Mouse (Mus musculus): ENCODE measurements at regions not wholly inside any gene's neighbourhood (a gene's known extent, or its start where the extent isn't known, plus 50 kb on each side); places are given as distances from the start of the nearest gene placed in this dataset.

- DNase-seq (ENCODE audit: low spot score in 2 of 2), result no peak
Measured at GRCm38 (mm10) chr7:71043128-71043527, 308.2 kb downstream of the Gm10295 start.

GRCm38 (mm10) chr7:71041388-71041787, 309.9 kb downstream of the Gm10295 start:
- DNase-seq (ENCODE audit: low spot score in 2 of 2), result no peak

- no peak for DNase-seq (ENCODE audit: low spot score in 2 of 2)
Measured at GRCm38 (mm10) chr7:71040846-71041245, 310.4 kb downstream of the Gm10295 start.

- no peak for DNase-seq (ENCODE audit: low spot score in 2 of 2)
Measured at GRCm38 (mm10) chr7:71038537-71038936, 312.7 kb downstream of the Gm10295 start.

GRCm38 (mm10) chr7:71033121-71033520, 318.2 kb downstream of the Gm10295 start:
- no peak for DNase-seq (ENCODE audit: low spot score in 2 of 2)

GRCm38 (mm10) chr7:71023946-71024610, 327.2 kb downstream of the Gm10295 start:
- DNase-seq (ENCODE audit: low spot score in 2 of 2), result no peak

GRCm38 (mm10) chr7:71023253-71023945, 327.9 kb downstream of the Gm10295 start:
- no peak for DNase-seq (ENCODE audit: low spot score in 2 of 2)

Measured in natural killer cell, adult 2 months (primary cell).